Mouse (Mus musculus) embryonic stem cell, embryonic (primary cell): Measurements from ENCODE around the gene Cecr2.

Source experiments
- CTCF ChIA-PET, 4 experiments: fragments of 300-600 bp in 2 of 4; fragments of 350-600 bp in 2 of 4; sonication (Branson Sonifier 250); formaldehyde crosslinking; loops; one replicate each; lab custom pipeline; 2022; ENCODE audit warnings: inconsistent platforms in 2 of 4; lab: Charles Lee
- POLR2A ChIA-PET, 4 experiments: fragments of 300-600 bp in 2 of 4; fragments of 350-600 bp in 2 of 4; sonication (Branson Sonifier 250); formaldehyde crosslinking; loops; one replicate each; lab custom pipeline; 2022; ENCODE audit warnings: antibody characterized with exemption in 4 of 4, inconsistent platforms in 1 of 4; lab: Charles Lee

Cecr2 gene

DNA sequence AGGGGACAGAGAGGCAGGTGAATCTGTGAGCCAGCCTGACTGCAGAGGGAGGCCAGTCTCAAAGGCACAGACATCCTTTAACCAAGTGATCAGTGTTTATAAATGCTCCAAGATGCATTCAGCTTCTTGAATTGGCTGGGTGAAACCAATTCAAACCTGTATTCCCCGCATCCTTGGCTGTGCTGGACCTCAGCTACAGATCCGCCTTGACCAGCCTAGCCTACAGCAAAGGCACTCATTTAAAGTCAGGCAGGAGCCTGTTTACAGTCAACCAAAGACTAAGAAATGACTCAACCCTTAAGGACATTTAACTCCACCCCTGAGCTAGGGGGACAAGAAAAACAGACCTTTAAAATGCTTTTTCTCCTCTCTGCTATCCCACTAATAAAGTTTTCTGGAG is 153.1 kb downstream of the Cecr2 start:
- ChIA-PET CTCF (no interaction called here), POLR2A (interaction anchor here in 3 of 4 experiments (0.6 to 5.6 kb wide), 13 partner anchors 9 to 302 kb away, joined by 3 to 50 read pairs (median 4); partner anchors contain the start of gene Bcl2l13 (in 1 of the 3))

DNA sequence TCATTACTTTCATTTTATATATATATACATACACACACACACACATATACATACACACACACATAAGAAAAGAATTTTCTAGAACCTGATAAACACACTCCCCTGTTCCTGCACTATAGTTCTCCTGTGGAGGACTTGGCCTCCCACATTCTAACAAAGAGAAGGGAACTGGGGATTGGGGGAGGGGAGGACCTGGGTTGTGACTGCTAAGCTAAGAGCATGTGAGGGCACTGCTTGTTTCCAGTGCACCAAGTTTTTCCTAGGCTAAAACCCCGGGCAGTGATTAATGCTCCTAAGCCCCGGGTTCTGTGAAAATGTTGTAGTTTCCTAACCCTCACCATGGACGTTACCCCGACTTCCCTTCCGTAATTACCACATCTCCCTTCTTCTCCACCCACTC is 154.0 kb downstream of the Cecr2 start:
- ChIA-PET CTCF (no interaction called here), POLR2A (interaction anchor here in 3 of 4 experiments (0.9 to 5.6 kb wide), 10 partner anchors 8 to 74 kb away, joined by 3 to 50 read pairs (median 4); partner anchors contain the start of gene Bcl2l13 (in 1 of the 3))
